Mouse (Mus musculus): ENCODE data around the gene Aicda. TPM values are rescaled to one million over a fixed set of nuclear protein-coding genes. Genes with fewer than 3 reads are reported as not detected.

Gene Aicda
- total and polyA plus RNA-seq, 3 experiments: 0.03 TPM; not detected in 2

GRCm38 (mm10) chr6:122570695-122571616 lies 17.4 kb downstream of the Aicda start:
- H3K4me3 ChIP-seq (ENCODE audit: control insufficient read depth in 1 of 2, insufficient read depth in 1 of 2, low read depth in 2 of 2, low read length in 2 of 2): peak overlapping the region; percentile 10 to 13; a peak in 3 of 4 replicates
- TF ChIP-seq CHD2 (IDR thresholded peaks at IDR 0.05; ENCODE audit: low read length): no peak
- TF ChIP-seq ZKSCAN1 (IDR thresholded peaks at IDR 0.05; ENCODE audit: low read depth, low read length): no peak
- TF ChIP-seq ETS1 (IDR thresholded peaks at IDR 0.05; ENCODE audit: low read depth, low read length): peak; percentile 80
- no peak for TF ChIP-seq USF1 (IDR thresholded peaks at IDR 0.05; ENCODE audit: low read depth, low read length)
- no peak for TF ChIP-seq ZC3H11A (IDR thresholded peaks at IDR 0.05; ENCODE audit: low read depth, low read length)
- no peak for TF ChIP-seq ELF1 (IDR thresholded peaks at IDR 0.05; ENCODE audit: low read depth, low read length)
- TF ChIP-seq RCOR1 (IDR thresholded peaks at IDR 0.05; ENCODE audit: low read depth, low read length): 0 out of 2 replicates have a peak, but pooled peaks have one; percentile 7
- TF ChIP-seq MEF2A (IDR thresholded peaks at IDR 0.05; ENCODE audit: extremely low read depth, insufficient replicate concordance, low read depth, low read length, poor library complexity, severe bottlenecking): no peak
- TF ChIP-seq POLR2AphosphoS5 (IDR thresholded peaks at IDR 0.05; ENCODE audit: borderline replicate concordance, low read depth, low read length): no peak
- no peak for TF ChIP-seq POLR2AphosphoS2 (IDR thresholded peaks at IDR 0.05; ENCODE audit: low read length)
- peak; percentile 81 to 84 for TF ChIP-seq EP300 (IDR thresholded peaks at IDR 0.05; ENCODE audit: low read depth in 1 of 2, low read length in 2 of 2)
- no peak for TF ChIP-seq NRF1 (IDR thresholded peaks at IDR 0.05; ENCODE audit: insufficient read depth, low read depth, low read length, poor library complexity, severe bottlenecking)
- no peak for TF ChIP-seq RAD21 (IDR thresholded peaks at IDR 0.05; ENCODE audit: low read depth, low read length)
- TF ChIP-seq SMC3 (IDR thresholded peaks at IDR 0.05; ENCODE audit: low read depth, low read length): no peak
- TF ChIP-seq MYC (IDR thresholded peaks at IDR 0.05; ENCODE audit: low read depth, low read length): no peak
- no peak for TF ChIP-seq GABPA (IDR thresholded peaks at IDR 0.05; ENCODE audit: low read depth, low read length)
- no peak for TF ChIP-seq USF2 (IDR thresholded peaks at IDR 0.05; ENCODE audit: borderline replicate concordance in 1 of 2, insufficient read depth in 1 of 2, low read depth in 1 of 2, low read length in 2 of 2)
- TF ChIP-seq E2F4 (IDR thresholded peaks at IDR 0.05; ENCODE audit: borderline replicate concordance, low read depth, low read length): no peak
- TF ChIP-seq MAFK (IDR thresholded peaks at IDR 0.05; ENCODE audit: borderline replicate concordance, low read depth, low read length): no peak
- TF ChIP-seq HCFC1 (IDR thresholded peaks at IDR 0.05; ENCODE audit: low read depth, low read length): no peak
- peak; percentile 70 for TF ChIP-seq TCF12 (IDR thresholded peaks at IDR 0.05; ENCODE audit: low read depth, low read length)
- no peak for TF ChIP-seq CHD1 (IDR thresholded peaks at IDR 0.05; ENCODE audit: low read depth, low read length)
- no peak for TF ChIP-seq ZNF384 (IDR thresholded peaks at IDR 0.05; ENCODE audit: low read depth, low read length)
- peak; percentile 27; the same call in 1 of the 2 replicates for TF ChIP-seq TBP (IDR thresholded peaks at IDR 0.05; ENCODE audit: low read depth, low read length)
- no peak for TF ChIP-seq KAT2A (conservative IDR thresholded peaks at IDR 0.05; ENCODE audit: low read depth, low read length)
- TF ChIP-seq BHLHE40 (IDR thresholded peaks at IDR 0.05; ENCODE audit: borderline replicate concordance, low read depth, low read length): peak; percentile 75; the same call in 1 of the 2 replicates
- no peak for TF ChIP-seq ZMIZ1 (IDR thresholded peaks at IDR 0.05; ENCODE audit: low read depth, low read length)
- TF ChIP-seq MXI1 (IDR thresholded peaks at IDR 0.05; ENCODE audit: low read depth, low read length): no peak
- TF ChIP-seq SIN3A (IDR thresholded peaks at IDR 0.05; ENCODE audit: low read length): peak; percentile 20; the same call in 1 of the 2 replicates
- TF ChIP-seq MAZ (IDR thresholded peaks at IDR 0.05; ENCODE audit: low read depth, low read length): no peak
- no peak for TF ChIP-seq MYB (IDR thresholded peaks at IDR 0.05; ENCODE audit: low read depth, low read length)
- TF ChIP-seq JUND (IDR thresholded peaks at IDR 0.05; ENCODE audit: low read depth, low read length): peak; percentile 82
- peak; percentile 72 for TF ChIP-seq GATA1 (IDR thresholded peaks at IDR 0.05; ENCODE audit: low read depth, low read length)
- TF ChIP-seq UBTF (IDR thresholded peaks at IDR 0.05; ENCODE audit: borderline replicate concordance, insufficient read depth, low read depth, low read length): no peak

More at GRCm38 (mm10) chr6:122570695-122571616, 17.4 kb downstream of the Aicda start:
- H3K36me3 ChIP-seq (ENCODE audit: control insufficient read depth in 1 of 2, insufficient read depth in 2 of 2, low read length in 2 of 2): peaks cover 0 to 25% of the 10 kb centered on the region in 2 experiments; a peak in 2 of 4 replicates
- H3K9ac ChIP-seq (ENCODE audit: control insufficient read depth, low read depth, low read length, poor library complexity, severe bottlenecking): peak overlapping the region; percentile 8
- H3K27ac ChIP-seq (ENCODE audit: control insufficient read depth, low read depth, low read length): peak overlapping the region; percentile 69
- H3K79me2 ChIP-seq (ENCODE audit: control insufficient read depth, insufficient read depth, low read length, poor library complexity): no peaks in the 10 kb centered on the region
- no peaks in the 10 kb centered on the region for H3K9me3 ChIP-seq (replicated peaks; ENCODE audit: insufficient read depth, low read length)
- peak; percentile 80 for DNase-seq (ENCODE audit: low read depth, low spot score)
- no peaks in the 10 kb centered on the region for H3K27me3 ChIP-seq (ENCODE audit: control insufficient read depth in 1 of 2, insufficient read depth in 2 of 2, low read length in 2 of 2)
- peaks cover 21 to 28% of the 10 kb centered on the region in 2 experiments for H3K4me1 ChIP-seq (ENCODE audit: control insufficient read depth in 1 of 2, insufficient read depth in 2 of 2, low read length in 2 of 2)
